Mouse (Mus musculus) frontal cortex, postnatal 36 days (tissue): ENCODE results near the gene Rdm1.
A peak's percentile ranks its signal among the peaks of the same experiment; 100 is the strongest.

Experiments used
- DNase-seq, 2 experiments: peaks; one replicate each; pipeline ENCODE4 v3.0.0; 2022; ENCODE audit warnings: low spot score in 2 of 2

Rdm1 gene

GRCm38 (mm10) chr11:101657886-101658750 lies 31.1 kb downstream of the Rdm1 start:
- peak; percentile 77 to 83 for DNase-seq

GRCm38 (mm10) chr11:101658751-101659558 lies 32.0 kb downstream of the Rdm1 start:
- peak; percentile 65 to 74 for DNase-seq

GRCm38 (mm10) chr11:101661191-101661590 lies 34.2 kb downstream of the Rdm1 start:
- no peak for DNase-seq

- no peak for DNase-seq
These were observed 34.8 kb downstream of the Rdm1 start for GRCm38 (mm10) chr11:101661786-101662185.

- DNase-seq = no peak
These were observed 36.4 kb downstream of the Rdm1 start for GRCm38 (mm10) chr11:101663229-101664027.

GRCm38 (mm10) chr11:101664825-101665635 lies 38.0 kb downstream of the Rdm1 start, which contains the start of gene Arl4d:
Gene Arl4d, plus strand, starts transcription at chr11:101665541.
- peak; percentile 97 to 98 for DNase-seq

- no peak for DNase-seq
These were observed 38.6 kb downstream of the Rdm1 start for GRCm38 (mm10) chr11:101665636-101665992.

- peak in 1 of 2 experiments; percentile 26 for DNase-seq
These were observed 39.8 kb downstream of the Rdm1 start for GRCm38 (mm10) chr11:101666626-101667345.

- peak in 1 of 2 experiments; percentile 55 for DNase-seq
These were observed 41.0 kb downstream of the Rdm1 start for GRCm38 (mm10) chr11:101667871-101668532.

GRCm38 (mm10) chr11:101668546-101669261 lies 41.7 kb downstream of the Rdm1 start:
- peak in 1 of 2 experiments; percentile 23 for DNase-seq

- no peak for DNase-seq
These were observed 43.3 kb downstream of the Rdm1 start for GRCm38 (mm10) chr11:101670334-101670733.

- no peak for DNase-seq
These were observed 44.3 kb downstream of the Rdm1 start for GRCm38 (mm10) chr11:101671255-101671654.

GRCm38 (mm10) chr11:101673010-101673642 lies 46.1 kb downstream of the Rdm1 start:
- peak; percentile 74 to 89 for DNase-seq

- no peak for DNase-seq
These were observed 47.1 kb downstream of the Rdm1 start for GRCm38 (mm10) chr11:101674106-101674505.

GRCm38 (mm10) chr11:101675349-101675748 lies 48.4 kb downstream of the Rdm1 start:
- no peak for DNase-seq

- no peak for DNase-seq
These were observed 50.7 kb downstream of the Rdm1 start for GRCm38 (mm10) chr11:101677655-101678054.

GRCm38 (mm10) chr11:101678770-101679169 lies 51.8 kb downstream of the Rdm1 start:
- DNase-seq = no peak

- DNase-seq = no peak
These were observed 52.9 kb downstream of the Rdm1 start for GRCm38 (mm10) chr11:101679907-101680306.
